Mouse (Mus musculus) cerebellum, adult 18-20 months (tissue): ENCODE measurements around the gene Hid1.

Source experiments
- DNase-seq, 2 experiments: peaks; one replicate each; pipeline ENCODE4 v3.0.0; 2021

Hid1 gene

GRCm38 (mm10) chr11:115374695-115375425 lies 7.3 kb upstream of the Hid1 start:
- no peak for DNase-seq

- DNase-seq = peak; percentile 78 to 83
These were observed 6.5 kb upstream of the Hid1 start for GRCm38 (mm10) chr11:115373805-115374694.

- no peak for DNase-seq
These were observed 5.2 kb upstream of the Hid1 start for GRCm38 (mm10) chr11:115372737-115373136.

- no peak for DNase-seq
These were observed 4.5 kb upstream of the Hid1 start for GRCm38 (mm10) chr11:115372015-115372414.

GRCm38 (mm10) chr11:115371354-115371753 lies 3.8 kb upstream of the Hid1 start:
- no peak for DNase-seq

- no peak for DNase-seq
These were observed 2.8 kb upstream of the Hid1 start for GRCm38 (mm10) chr11:115370368-115370767.

- peak; percentile 63 to 74 for DNase-seq
These were observed 706 bp downstream of the Hid1 start for GRCm38 (mm10) chr11:115366706-115367394.

- peak; percentile 53 to 65 for DNase-seq
These were observed 1.4 kb downstream of the Hid1 start for GRCm38 (mm10) chr11:115366039-115366705.

GRCm38 (mm10) chr11:115364136-115364535 lies 3.4 kb downstream of the Hid1 start:
- DNase-seq = peak; percentile 44 to 48

GRCm38 (mm10) chr11:115359726-115360125 lies 7.8 kb downstream of the Hid1 start:
- no peak for DNase-seq

GRCm38 (mm10) chr11:115359293-115359692 lies 8.3 kb downstream of the Hid1 start:
- DNase-seq = no peak

GRCm38 (mm10) chr11:115358468-115358867 lies 9.1 kb downstream of the Hid1 start:
- peak; percentile 82 to 90 for DNase-seq

- peak; percentile 75 to 86 for DNase-seq
These were observed 13.4 kb downstream of the Hid1 start for GRCm38 (mm10) chr11:115354183-115354582.

GRCm38 (mm10) chr11:115353375-115353774 lies 14.2 kb downstream of the Hid1 start:
- no peak for DNase-seq

- DNase-seq = no peak
These were observed 17.6 kb downstream of the Hid1 start for GRCm38 (mm10) chr11:115349976-115350375.

- no peak for DNase-seq
These were observed 18.8 kb downstream of the Hid1 start for GRCm38 (mm10) chr11:115348681-115349248.

GRCm38 (mm10) chr11:115345515-115345914 lies 22.0 kb downstream of the Hid1 start:
- no peak for DNase-seq

GRCm38 (mm10) chr11:115344967-115345366 lies 22.6 kb downstream of the Hid1 start:
- DNase-seq = no peak

- no peak for DNase-seq
These were observed 25.7 kb downstream of the Hid1 start for GRCm38 (mm10) chr11:115341866-115342265.

GRCm38 (mm10) chr11:115341246-115341645 lies 26.3 kb downstream of the Hid1 start:
- DNase-seq = no peak

GRCm38 (mm10) chr11:115337826-115338225 lies 29.7 kb downstream of the Hid1 start:
- no peak for DNase-seq

- DNase-seq = no peak
These were observed 30.2 kb downstream of the Hid1 start for GRCm38 (mm10) chr11:115337350-115337749.
